Mouse (Mus musculus) heart, embryonic 10.5 days (tissue): ENCODE results near the gene Cc2d1a. TPM values are rescaled to one million over a fixed set of nuclear protein-coding genes. Genes with fewer than 3 reads are reported as not detected.

Experiments
- DNase-seq: peaks from one replicate; pipeline ENCODE4 v3.0.0-alpha.2; 2017; ENCODE audit warnings: low spot score
- H3K27ac ChIP-seq: fragments of 300-500 bp; sonication (generic); 2 replicates; pipeline ENCODE4 v1.5.1; 2016; ENCODE audit warnings: mild to moderate bottlenecking
- H3K27me3 ChIP-seq: fragments of 300-500 bp; sonication (generic); 2 replicates; pipeline ENCODE4 v1.6.1; 2016; ENCODE audit warnings: mild to moderate bottlenecking; ENCODE audit not compliant: poor library complexity, insufficient read depth, severe bottlenecking
- H3K36me3 ChIP-seq: fragments of 300-500 bp; sonication (generic); 2 replicates; pipeline ENCODE4 v1.6.1; 2016; ENCODE audit warnings: mild to moderate bottlenecking, moderate library complexity
- H3K4me1 ChIP-seq: fragments of 300-500 bp; sonication (generic); 2 replicates; pipeline ENCODE4 v1.6.1; 2016; ENCODE audit warnings: mild to moderate bottlenecking
- H3K4me3 ChIP-seq: fragments of 300-500 bp; sonication (generic); 2 replicates; pipeline ENCODE4 v1.5.1; 2016; ENCODE audit warnings: mild to moderate bottlenecking, moderate library complexity
- H3K9me3 ChIP-seq: fragments of 300-500 bp; sonication (generic); 2 replicates; pipeline ENCODE4 v1.6.1; 2016; ENCODE audit warnings: mild to moderate bottlenecking, moderate library complexity
- WGBS: fragments of 180-500 bp; shearing (Covaris S2); methylation state at CpG from one replicate; pipeline ENCODE4 v1.1.7; 2016; 5-methylcytosine and 5-hydroxymethylcytosine counted together
- polyA plus RNA-seq: library from polyadenylated mRNA; unstranded; fragments of >200 nt; fragmentation: Nextera tagmentation; extraction: Ambion mirVana; gene quantifications from 2 replicates; pipeline ENCODE4 v1.2.1, GENCODE M21; 2016

The Cc2d1a gene
- 19.5 and 19.7 TPM in 2 replicates for polyA plus RNA-seq

- Histone ChIP-seq H3K27ac (peak within 1 kb of the TSS; percentile 90), H3K36me3 (peaks cover 21% of the 10 kb centered on the region), H3K9me3 (no peaks in the 10 kb centered on the region), H3K4me1 (peaks cover 18% of the 10 kb centered on the region), H3K27me3 (no peaks in the 10 kb centered on the region), H3K4me3 (peak within 1 kb of the TSS; percentile 81)
- WGBS = 18% methylated on average over 49 of the region's 49 CpGs
- peak; percentile 98 for DNase-seq
Measured at GRCm38 (mm10) chr8:84147769-84148530, at the start of gene Cc2d1a, which contains the start of gene 4930432K21Rik. Gene Cc2d1a (minus strand): TSS chr8:84147936. Gene 4930432K21Rik (plus strand): TSS chr8:84148025.

GRCm38 (mm10) chr8:84197141-84197921, 49.6 kb upstream of the Cc2d1a start:
- Histone ChIP-seq H3K9me3 (no peaks in the 10 kb centered on the region), H3K36me3 (no peaks in the 10 kb centered on the region), H3K4me3 (peak overlapping the region; percentile 73), H3K27ac (peak overlapping the region; percentile 98), H3K27me3 (no peaks in the 10 kb centered on the region), H3K4me1 (peaks cover 60% of the 10 kb centered on the region)
- peak; percentile 95 for DNase-seq
- WGBS = 3% methylated on average over 43 of the region's 43 CpGs

GRCm38 (mm10) chr8:84194224-84194743, 46.5 kb upstream of the Cc2d1a start:
- Histone ChIP-seq H3K4me3 (no peak overlapping the region), H3K27ac (no peak overlapping the region), H3K4me1 (peaks cover 41% of the 10 kb centered on the region), H3K9me3 (no peaks in the 10 kb centered on the region), H3K27me3 (no peaks in the 10 kb centered on the region), H3K36me3 (no peaks in the 10 kb centered on the region)
- DNase-seq = peak; percentile 66
- WGBS = 79% methylated on average over 3 of the region's 3 CpGs

- H3K4me3 ChIP-seq = no peak overlapping the region
- no peaks in the 10 kb centered on the region for H3K36me3 ChIP-seq
- peak; percentile 75 for DNase-seq
- no peaks in the 10 kb centered on the region for H3K9me3 ChIP-seq
- 75% methylated on average over 5 of the region's 5 CpGs for WGBS
- no peaks in the 10 kb centered on the region for H3K27me3 ChIP-seq
- H3K27ac ChIP-seq = no peak overlapping the region
- peaks cover 34% of the 10 kb centered on the region for H3K4me1 ChIP-seq
Measured at GRCm38 (mm10) chr8:84193566-84193965, 45.8 kb upstream of the Cc2d1a start.

GRCm38 (mm10) chr8:84193161-84193560, 45.4 kb upstream of the Cc2d1a start:
- peak; percentile 66 for DNase-seq
- Histone ChIP-seq H3K36me3 (no peaks in the 10 kb centered on the region), H3K4me1 (peaks cover 30% of the 10 kb centered on the region), H3K27me3 (no peaks in the 10 kb centered on the region), H3K4me3 (no peak overlapping the region; the same call in 1 of the 2 replicates), H3K27ac (peak overlapping the region; percentile 94), H3K9me3 (no peaks in the 10 kb centered on the region)
- 75% methylated on average over 4 of the region's 4 CpGs for WGBS

GRCm38 (mm10) chr8:84192555-84192954, 44.8 kb upstream of the Cc2d1a start:
- Histone ChIP-seq H3K4me1 (peaks cover 24% of the 10 kb centered on the region), H3K9me3 (no peaks in the 10 kb centered on the region), H3K27ac (peak overlapping the region; percentile 94), H3K36me3 (no peaks in the 10 kb centered on the region), H3K27me3 (no peaks in the 10 kb centered on the region), H3K4me3 (peak overlapping the region; percentile 49)
- WGBS = 3% methylated on average over 33 of the region's 33 CpGs
- DNase-seq = peak; percentile 95

GRCm38 (mm10) chr8:84192023-84192422, 44.3 kb upstream of the Cc2d1a start:
- Histone ChIP-seq H3K27me3 (no peaks in the 10 kb centered on the region), H3K4me3 (peak overlapping the region; percentile 49), H3K4me1 (peaks cover 24% of the 10 kb centered on the region), H3K27ac (peak overlapping the region; percentile 94), H3K9me3 (no peaks in the 10 kb centered on the region), H3K36me3 (no peaks in the 10 kb centered on the region)
- 12% methylated on average over 13 of the region's 13 CpGs for WGBS
- peak; percentile 95 for DNase-seq

GRCm38 (mm10) chr8:84190191-84190867, 42.6 kb upstream of the Cc2d1a start:
- no peaks in the 10 kb centered on the region for H3K9me3 ChIP-seq
- H3K4me3 ChIP-seq = no peak overlapping the region
- no peaks in the 10 kb centered on the region for H3K27me3 ChIP-seq
- H3K27ac ChIP-seq = peak overlapping the region; percentile 49
- H3K36me3 ChIP-seq = no peaks in the 10 kb centered on the region
- 91% methylated on average over 7 of the region's 7 CpGs for WGBS
- peak; percentile 64 for DNase-seq
- H3K4me1 ChIP-seq = peaks cover 28% of the 10 kb centered on the region

GRCm38 (mm10) chr8:84189603-84190002, 41.9 kb upstream of the Cc2d1a start:
- H3K9me3 ChIP-seq = no peaks in the 10 kb centered on the region

GRCm38 (mm10) chr8:84188671-84189070, 40.9 kb upstream of the Cc2d1a start:
- Histone ChIP-seq H3K27ac (peak overlapping the region; percentile 62; the same call in 1 of the 2 replicates), H3K4me3 (no peak overlapping the region), H3K4me1 (peaks cover 37% of the 10 kb centered on the region), H3K27me3 (peaks cover 8% of the 10 kb centered on the region; the same call in 1 of the 2 replicates), H3K36me3 (no peaks in the 10 kb centered on the region), H3K9me3 (no peaks in the 10 kb centered on the region)
- DNase-seq = peak; percentile 68
- WGBS = 86% methylated on average over 10 of the region's 10 CpGs

More at GRCm38 (mm10) chr8:84189603-84190002, 41.9 kb upstream of the Cc2d1a start:
- H3K27me3 ChIP-seq = peaks cover 6% of the 10 kb centered on the region; the same call in 1 of the 2 replicates
- H3K27ac ChIP-seq = peak overlapping the region; percentile 49; the same call in 1 of the 2 replicates
- no peaks in the 10 kb centered on the region for H3K36me3 ChIP-seq
- peaks cover 31% of the 10 kb centered on the region for H3K4me1 ChIP-seq
- DNase-seq = peak; percentile 74
- WGBS = 57% methylated on average over 4 of the region's 4 CpGs
- H3K4me3 ChIP-seq = no peak overlapping the region

GRCm38 (mm10) chr8:84187065-84187755, 39.5 kb upstream of the Cc2d1a start:
- DNase-seq = peak; percentile 93
- Histone ChIP-seq H3K27ac (peak overlapping the region; percentile 81), H3K4me1 (peaks cover 40% of the 10 kb centered on the region), H3K27me3 (peaks cover 8% of the 10 kb centered on the region; the same call in 1 of the 2 replicates), H3K4me3 (peak overlapping the region; percentile 60), H3K36me3 (no peaks in the 10 kb centered on the region), H3K9me3 (no peaks in the 10 kb centered on the region)
- 2% methylated on average over 21 of the region's 21 CpGs for WGBS

- WGBS = 1% methylated on average over 12 of the region's 12 CpGs
- H3K27ac ChIP-seq = peak overlapping the region; percentile 81
- H3K4me1 ChIP-seq = peaks cover 37% of the 10 kb centered on the region
- peak; percentile 92 for DNase-seq
- no peaks in the 10 kb centered on the region for H3K9me3 ChIP-seq
- peak overlapping the region; percentile 60 for H3K4me3 ChIP-seq
- H3K27me3 ChIP-seq = peaks cover 8% of the 10 kb centered on the region; the same call in 1 of the 2 replicates
- no peaks in the 10 kb centered on the region for H3K36me3 ChIP-seq
Measured at GRCm38 (mm10) chr8:84186547-84186946, 38.8 kb upstream of the Cc2d1a start.
